Mouse (Mus musculus): ENCODE data around the gene Mknk2.

Mknk2 gene

DNA sequence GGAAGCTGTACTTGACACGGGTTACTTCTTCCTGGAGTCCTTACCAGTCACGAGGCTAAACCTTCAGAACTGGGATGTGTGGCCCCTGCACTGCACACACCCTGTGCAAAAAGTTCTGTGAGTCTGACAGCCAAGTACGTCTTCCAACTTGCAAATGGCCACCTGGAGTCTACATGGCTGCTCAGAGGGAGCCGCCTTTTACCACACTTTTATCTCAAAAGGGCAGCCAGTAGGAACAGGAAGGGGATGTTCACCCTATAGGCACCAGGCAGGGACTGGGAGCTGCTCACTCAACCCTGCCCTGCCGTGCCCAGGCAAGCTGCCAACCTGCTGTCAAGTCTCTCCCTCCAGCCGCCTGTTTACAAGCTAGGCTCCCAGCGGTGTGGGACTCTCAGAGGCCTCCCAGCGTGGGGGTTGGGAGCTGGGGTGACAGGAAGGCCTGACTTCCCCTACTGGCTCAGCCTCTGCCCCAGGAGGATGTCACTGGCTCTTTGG is at the start of gene Mknk2:
Gene Mknk2, minus strand, starts transcription at position 171 of the 495 bp plus-strand sequence.
- DNase-seq = peak; percentile 93

DNA sequence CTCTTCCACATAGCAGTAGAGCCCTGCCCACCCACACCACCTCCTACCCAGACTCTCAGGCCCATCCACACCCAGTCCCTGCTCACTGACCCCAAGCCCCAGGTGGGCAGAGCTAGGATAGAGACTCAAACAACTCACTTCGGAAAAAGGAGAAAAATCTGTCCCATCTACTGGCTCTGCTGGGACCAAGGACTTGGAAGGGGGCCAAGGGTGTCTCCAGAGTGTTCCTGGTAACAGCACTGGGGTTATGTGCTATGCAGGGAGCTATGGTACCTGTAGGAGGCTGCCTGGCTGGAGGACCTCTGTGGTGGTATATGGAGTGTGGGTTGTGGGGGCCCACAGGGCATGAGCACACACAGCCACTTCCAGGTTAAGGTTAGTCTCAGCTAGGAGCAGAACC is 39.4 kb upstream of the Mknk2 start:
- no peak for DNase-seq

DNA sequence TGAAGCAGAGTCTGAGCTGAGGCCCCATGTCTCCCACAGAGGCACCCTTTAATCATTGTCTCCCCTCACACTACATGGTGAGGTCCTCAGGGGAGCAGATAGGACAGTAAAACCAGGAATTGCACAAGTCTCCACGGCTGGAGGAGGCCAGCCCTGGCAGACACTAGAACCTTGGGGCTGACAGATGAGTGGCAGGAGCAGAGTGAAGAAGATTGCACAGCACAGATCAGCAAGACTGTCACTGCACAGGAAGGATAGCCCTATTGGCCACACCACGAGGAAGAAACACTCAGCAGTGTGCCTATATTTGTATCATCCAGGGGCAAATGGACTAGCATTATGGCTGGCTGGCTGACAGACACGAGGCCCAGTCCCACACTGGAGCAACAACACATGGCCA is 32.9 kb upstream of the Mknk2 start:
- DNase-seq = no peak

DNA sequence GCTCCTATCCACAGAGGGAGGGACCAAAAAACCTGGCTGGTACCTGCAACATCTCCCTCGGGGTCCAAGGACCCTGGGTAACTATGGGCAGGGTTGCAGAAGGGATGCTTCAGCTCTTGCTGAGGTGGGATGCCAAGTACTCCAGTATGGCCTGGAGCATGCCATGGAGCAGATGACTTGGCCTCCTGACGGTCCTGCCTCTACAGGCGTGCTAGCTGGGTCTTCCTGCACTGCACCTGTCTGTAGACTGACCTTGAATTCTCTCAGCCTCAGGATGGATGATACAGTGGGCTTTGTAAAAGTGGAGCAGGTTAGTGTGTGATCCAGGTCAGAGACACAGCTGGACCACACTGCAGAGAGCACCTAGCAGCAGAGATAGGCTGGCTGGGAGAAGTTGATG is 27.6 kb upstream of the Mknk2 start:
- DNase-seq = no peak

DNA sequence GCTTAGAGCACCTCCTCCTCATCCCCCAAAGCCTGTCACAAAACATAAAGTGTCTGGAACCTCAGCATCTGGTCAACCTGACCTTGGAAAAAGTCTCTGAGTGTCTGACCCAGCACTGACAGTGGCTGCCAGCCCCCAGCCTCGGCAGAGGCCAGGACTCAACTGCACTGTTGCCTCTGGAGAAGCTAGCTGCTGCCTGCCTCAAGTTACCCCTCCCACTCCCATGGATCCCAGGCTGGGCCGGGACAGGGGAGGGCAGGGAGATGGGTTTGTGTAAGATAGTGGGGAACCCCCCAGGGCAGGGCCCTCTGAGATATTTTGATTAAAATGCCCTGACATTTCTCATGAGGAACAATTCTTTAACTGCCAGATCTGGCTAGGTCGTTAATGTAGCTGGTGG is 27.1 kb upstream of the Mknk2 start:
- DNase-seq = peak; percentile 55

DNA sequence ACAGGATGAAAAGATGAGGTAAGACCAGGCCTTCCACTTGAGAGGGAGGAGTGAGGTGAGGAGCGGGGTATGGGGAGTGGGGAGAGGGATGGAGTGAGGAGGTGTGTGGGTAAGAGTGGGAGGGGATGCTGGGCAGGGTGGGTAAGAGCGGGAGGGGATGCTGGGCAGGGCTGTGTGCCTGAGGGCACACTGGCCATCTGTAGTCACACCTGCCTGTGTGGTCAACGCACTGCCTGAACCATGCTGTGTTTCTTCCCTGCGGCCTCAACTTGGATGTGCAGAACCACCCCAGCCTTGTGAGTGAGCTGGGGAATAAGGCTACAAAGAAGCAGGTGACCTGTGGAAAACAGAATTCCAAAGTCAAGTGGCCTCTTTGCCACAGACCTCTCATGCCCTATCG is 26.5 kb upstream of the Mknk2 start:
- peak; percentile 66 for DNase-seq

DNA sequence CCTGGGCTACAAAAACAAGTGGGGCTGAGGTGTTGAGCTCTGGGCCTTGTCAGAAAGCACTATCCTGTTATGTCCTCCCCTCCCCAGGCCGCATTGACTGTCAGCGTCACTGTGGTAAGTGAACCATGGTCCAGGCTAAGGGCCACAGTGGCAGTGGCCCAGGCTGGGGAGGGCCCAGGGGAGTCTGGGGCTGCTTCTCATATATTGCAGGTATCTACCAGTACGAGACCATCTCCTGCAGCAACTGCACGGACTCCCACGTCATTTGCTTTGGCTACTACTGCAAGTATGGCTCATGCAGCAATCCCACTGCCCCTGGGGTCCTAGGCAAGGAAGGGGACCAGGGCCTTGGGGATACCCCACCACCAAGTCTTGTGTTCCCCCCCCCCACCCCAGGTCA is 25.7 kb upstream of the Mknk2 start:
- peak; percentile 75 for DNase-seq

DNA sequence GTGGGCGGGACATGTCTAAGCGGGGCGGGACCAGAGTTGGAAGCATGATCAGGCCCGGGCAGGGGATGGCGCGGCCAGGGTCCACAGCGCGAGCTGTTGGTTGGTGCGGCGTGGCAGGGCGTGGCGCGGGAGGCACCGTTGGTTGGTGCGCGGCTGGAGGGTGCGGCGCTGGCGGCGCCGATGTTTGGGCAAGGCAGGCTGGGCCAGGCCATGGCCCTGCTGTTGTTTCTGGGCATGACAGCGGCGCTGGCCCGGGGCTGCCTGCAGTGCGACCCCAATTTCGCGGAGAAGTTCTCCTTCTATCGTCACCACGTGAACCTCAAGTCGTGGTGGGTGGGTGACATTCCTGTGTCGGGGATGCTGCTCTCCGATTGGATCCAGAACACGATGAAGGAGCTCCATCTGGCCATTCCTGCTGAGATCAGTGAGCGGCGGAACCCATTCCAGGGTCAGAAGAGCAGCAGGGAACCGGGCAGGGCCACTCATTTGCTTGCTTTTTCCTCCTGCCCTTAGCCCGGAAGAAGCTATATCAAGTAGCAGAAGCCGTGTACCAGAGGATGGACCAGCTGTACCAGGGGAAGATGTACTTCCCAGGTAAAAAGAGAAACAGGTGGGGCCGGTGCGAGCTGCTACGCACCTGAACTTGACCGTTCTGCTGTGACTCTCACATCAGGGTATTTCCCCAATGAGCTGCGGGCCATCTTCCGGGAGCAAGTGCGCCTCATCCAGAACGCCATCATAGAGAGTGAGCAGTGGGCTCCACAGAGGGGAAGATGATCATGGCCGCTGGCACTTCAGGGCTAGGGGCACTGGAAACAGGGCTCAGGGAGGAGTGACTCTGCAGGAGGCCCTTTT is 24.9 kb upstream of the Mknk2 start:
- peak; percentile 98 for DNase-seq

DNA sequence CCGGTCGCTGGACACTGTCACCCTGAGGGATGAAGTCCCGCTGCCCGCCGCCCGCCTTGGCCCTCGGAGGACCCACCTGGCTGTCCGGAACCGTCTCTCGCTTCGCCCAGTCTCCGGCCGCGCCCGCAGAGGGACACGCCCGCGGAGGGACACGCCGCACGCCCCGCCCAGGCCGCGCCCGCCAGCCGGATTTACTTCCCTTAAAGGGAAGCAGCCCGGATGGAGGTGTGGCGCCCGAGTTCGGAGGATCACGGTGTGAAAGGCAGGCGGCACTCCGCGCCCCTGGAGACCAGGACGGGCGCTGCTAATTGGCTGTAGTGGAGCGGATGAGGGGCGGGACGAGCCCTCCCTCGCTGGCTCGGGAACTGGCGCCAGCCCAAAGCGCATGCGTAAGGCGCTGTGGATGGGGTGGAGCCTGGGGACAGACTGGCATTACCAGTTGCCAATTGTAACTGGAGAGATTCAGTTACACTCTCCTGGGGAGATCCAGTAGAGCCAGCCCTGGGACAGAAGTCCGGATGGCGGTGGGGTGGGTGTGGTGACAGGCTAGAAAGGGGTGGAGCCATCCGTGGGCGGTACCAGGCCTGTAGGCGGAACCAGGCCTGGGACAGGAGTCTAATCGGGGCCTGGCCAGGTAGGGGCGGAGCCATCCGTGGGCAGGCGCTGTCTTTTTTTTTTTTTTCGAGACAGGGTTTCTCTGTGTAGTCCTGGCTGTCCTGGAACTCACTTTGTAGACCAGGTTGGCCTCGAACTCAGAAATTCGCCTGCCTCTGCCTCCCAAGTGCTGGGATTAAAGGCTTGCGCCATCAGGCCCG is 24.0 kb upstream of the Mknk2 start, which contains the start of the genes Mob3a and Izumo4:
Gene Mob3a, minus strand, starts transcription at position 257 of the 815 bp plus-strand sequence.
Gene Izumo4, plus strand, starts transcription at position 464 of the 815 bp plus-strand sequence.
- peak; percentile 100 for DNase-seq

DNA sequence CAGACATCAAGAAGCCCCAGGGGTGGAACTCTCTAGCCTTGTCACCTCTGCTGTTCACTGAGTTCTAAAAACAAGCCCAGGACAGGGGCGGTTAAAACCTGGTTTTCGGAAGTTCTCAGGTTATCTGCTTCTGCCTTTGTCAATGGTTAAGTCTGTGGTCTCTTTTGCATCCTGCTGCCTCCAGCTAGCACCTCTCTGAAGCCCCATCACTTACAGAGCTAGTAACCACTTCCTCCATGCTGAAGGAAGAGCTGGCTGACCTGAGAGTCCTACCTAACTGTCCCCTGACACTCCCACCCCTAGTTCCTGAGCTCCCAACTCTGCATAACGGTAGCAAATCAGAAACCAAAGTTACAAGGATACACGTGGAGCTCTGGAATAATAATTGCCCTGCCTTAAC is 22.8 kb upstream of the Mknk2 start:
- DNase-seq = peak; percentile 47

DNA sequence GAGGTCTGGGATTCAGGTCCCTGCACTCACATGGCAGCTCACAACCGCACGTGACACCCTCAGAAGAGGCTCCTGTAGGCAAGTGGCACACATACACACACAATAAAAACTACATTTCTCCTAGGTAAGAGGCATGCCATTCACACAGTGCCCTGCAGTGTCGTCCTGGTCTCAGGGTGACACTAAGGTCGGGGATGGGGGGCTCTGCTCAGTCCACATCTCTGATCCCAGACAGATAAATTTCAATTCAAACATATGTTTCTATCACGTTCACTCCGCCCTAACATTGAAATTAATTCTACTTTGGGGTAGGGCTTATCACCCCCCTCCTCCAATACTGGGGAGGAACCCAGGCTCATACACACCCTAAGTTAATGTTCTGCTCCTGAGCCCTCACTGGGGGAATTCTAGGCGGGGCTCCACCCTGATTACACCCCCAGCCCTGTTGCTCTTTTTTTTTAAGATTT is 22.2 kb upstream of the Mknk2 start:
- DNase-seq = peak; percentile 59

DNA sequence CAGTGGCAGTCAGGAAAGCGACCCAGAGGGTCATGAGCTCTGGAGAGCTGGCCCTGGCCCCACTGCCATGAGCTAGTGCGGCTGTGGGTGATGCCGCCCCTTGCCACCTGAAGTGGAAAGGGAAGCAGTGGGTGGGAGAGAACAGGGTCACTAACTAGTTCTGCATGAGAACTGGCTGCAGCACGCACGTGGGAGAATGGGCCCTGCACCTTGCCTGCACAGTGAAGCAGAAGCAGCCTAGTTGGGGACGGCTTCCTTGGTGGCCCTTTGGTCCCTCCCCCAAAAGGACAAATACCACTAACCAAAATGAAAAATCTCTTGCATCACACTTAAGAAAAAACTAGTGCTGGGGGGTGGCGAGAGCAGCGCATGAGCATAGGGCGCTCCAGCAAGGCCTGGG is 20.7 kb upstream of the Mknk2 start:
- peak; percentile 54 for DNase-seq

DNA sequence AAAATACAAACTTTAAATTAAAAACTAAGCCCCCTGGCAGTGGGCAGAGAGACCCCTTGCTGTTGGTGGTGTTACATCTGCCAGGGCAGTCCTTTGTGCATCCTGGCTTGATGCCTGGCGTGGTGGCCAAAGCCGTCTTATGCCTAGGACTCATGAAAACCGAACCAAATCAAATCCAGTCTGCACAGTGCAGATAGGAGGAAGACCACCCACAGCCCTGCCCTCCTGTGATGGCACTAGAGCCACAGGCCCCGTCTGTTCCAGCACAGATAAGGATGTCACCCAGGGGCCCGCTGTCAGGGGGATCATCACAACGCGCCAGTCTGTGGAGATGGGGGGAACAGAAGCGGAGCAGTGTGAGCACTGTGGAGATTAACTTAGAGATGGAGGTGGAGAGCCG is 19.9 kb upstream of the Mknk2 start:
- DNase-seq = no peak

DNA sequence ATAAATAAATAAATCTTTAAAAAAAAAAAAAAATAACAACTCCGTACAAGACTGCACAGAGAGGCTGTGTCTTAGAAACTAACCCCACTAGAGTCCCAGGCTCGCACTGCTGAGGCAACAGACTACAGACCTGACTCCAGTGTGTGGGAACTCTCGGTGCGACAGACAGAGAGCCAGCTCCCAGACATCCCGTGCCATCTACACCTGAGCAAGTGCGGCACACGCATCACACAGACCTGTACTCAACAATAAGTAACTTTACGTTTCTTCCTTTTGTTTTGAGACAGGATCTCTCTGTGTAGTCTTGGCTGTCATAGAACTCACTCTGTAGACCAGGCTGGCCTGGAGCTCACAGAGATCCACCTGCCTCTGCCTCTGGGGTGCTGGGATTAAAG is 19.5 kb upstream of the Mknk2 start:
- no peak for DNase-seq

DNA sequence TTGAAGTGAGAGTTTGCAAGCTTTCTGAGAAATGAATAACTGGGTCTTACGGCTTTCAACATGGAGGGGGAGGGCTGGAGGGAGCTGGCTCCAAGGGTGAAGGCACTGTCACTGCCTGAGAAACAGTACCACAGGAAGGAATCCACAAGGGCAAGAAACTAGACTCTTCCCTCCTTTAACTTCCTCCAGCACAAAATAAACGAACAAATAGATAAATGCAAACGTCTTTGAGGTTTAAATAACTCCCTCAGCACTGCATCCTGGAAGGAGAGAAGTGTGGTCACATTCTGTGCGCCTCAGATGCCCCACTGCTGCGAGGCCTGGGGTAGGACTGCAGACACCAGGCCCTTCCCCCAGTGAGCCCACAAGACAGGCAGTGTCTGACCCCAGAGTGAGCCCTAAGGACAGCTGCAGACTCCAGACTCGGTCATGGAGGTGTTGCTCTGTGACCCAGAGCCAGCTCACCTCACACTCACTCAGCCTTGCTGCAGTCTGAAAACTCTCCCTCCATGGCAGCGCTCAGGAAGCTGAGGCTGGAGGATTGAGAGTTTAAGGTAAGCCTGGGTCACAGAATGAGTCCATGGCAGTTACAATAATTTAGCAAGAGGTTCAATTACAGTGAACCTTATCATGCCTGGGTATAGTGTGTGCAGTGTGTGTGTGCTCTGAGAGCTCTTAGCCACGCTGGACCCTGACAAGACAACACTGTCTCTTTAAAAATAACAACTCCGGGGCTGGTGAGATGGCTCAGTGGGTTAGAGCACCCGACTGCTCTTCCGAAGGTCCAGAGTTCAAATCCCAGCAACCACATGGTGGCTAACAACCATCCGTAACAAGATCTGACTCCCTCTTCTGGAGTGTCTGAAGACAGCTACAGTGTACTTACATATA is 18.8 kb upstream of the Mknk2 start:
- no peak for DNase-seq

DNA sequence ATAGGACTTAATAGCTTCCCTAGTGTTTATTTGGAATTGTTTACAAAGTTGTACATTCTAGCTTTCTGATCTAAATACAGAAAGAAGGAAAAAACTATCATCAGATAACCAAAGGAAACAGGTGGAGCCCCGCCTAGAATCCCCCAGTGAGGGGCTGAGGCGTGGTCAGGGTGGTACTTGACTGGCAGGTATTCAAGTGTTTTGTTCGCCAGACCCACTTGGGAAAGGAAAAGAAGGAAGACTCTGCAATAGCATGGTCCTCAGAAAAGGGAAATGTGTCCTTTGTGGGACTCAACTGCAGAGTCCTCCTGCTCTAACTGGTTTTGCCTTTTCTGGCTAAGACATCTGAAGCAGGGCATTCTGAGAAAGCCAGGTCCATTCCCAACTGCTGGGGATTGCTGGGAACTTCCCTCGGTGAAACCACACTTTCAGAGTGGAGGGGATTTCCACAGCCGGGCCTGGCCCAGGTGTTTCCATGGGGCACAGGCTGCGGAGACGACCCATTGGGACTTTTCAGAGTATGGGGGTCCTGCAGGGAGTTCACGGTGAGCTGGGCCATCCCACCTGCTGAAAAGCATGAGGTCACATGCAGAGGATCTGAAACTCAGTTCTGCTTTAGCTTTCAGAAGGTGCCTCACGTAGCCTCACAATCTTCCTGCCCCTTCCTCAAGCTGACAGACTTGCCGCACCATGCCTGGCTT is 18.0 kb upstream of the Mknk2 start:
- DNase-seq = no peak

DNA sequence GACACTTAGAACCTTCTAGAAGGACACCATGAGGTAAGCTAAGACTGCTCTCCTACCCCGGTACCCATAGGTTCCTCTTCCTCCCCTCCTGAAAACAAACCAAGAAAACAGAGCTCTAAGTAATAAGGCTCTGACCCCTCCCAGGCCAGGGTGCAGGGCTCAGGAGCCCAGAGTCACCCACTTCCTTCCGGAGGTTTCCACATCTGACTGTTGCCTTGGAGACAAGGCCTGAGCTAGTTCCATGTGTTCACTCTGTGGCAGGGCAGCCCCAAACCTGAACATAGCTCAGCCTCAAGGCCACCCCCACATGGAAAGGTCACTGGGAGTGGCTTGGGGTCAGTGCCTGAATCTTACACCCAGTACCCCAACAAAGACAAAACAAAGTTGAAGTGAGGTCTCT is 17.3 kb upstream of the Mknk2 start:
- no peak for DNase-seq

DNA sequence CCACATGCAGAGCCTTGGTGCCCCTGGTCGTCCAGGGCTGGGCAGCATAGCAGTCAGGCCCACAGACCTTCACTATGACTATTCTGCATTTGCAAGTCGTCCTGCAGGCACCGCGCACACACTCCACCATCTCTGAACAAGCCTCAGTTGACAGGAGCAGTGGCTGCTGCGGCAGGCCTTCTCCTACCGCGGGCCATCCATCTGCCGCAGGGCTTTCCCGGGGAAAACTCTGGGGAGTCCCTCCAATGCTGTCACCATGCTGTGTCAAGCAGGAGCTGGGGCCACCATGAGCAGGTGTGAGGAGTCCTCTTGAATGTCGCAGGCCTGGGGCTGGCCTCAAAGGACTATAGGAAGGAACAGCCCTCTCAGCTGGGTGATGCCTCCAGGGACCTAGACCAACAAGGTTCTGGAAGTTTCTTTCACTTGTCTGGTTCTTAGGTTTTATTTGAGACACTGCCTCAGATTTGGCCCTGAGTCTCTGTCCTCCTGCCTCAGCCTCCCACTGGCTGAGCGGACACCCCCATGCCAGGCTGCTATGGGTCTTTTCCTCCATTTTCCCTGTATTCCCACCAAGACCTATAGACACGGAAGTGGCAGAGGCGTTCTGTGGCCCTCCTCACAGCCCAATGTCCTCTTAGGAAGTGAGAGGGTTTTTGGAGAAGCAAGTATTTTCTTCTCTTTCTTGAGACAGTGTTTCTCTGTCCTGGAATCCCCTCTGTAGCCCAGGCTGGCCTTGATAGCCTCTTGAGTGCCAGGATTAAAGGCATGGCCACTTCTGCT is 16.4 kb upstream of the Mknk2 start:
- DNase-seq = no peak

DNA sequence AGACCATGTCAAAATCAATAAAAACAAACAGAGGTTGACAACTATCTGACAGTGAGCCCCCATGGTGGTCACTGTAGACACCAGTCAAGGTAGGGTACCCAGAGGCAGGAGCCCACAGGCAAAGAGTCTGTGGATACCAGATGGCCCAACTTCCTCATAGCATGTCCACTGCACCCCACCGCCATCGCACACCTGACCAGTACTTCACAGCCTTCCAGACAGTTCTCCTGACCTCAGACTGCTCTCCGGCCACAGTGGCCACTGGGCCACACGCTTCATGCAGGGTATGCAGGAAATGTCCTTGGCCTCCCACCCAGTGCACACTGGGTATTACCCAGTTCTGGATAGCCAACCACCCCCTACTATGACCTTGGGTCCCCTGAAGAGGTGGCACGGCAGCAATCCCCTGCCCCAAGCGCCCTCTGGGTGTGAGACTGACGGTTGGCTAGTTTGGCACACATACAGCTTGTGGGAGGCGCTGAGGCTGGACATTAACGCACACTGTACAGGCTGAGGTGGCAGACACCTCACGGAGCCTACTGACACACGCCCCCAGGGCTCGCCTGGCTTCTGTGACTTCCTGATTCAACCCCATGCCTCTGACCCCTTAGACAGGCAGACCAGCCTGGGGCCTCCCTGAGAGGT is 15.6 kb upstream of the Mknk2 start:
- DNase-seq = no peak

All from cerebellum, adult 9-11 months (tissue).